Mouse (Mus musculus): ENCODE measurements around the gene Traf3ip1. TPM values are rescaled to one million over a fixed set of nuclear protein-coding genes. Genes with fewer than 3 reads are reported as not detected.

Gene Traf3ip1
- polyA plus RNA-seq, 2 experiments = 1.3 to 4.1 TPM

DNA sequence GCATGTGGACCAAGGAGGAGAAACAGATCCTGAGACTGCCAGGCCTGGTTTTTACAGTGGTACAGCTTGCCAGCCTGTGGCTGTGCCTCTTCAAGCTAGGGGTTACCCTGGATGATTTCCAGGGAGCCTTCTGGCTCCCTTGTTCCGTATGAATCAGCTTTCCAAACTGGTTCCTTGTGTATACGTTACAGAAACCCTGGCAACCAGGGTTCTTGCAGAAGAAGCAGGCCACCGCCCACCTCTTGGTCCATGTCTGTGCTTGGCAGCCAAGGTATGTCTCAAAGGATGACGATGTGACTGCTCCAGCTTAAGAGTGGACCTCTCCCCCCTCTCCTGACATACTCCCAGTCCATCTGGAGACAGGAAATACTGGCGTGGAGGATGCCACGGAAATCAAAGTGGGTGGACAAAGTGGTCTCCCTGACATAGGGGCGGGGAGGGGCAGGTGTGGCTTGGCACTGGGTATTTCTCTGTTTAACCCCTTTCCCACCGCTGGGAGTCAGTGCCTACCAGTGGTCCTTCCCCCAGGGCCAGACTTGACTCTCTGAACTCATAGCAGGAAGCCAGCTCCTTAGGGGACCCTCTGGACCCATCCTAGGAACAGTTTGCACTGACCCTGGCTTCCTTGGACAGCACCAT lies 36.1 kb upstream of the Traf3ip1 start:
- Histone ChIP-seq H3K9ac (replicated peaks) (peak overlapping the region; percentile 68), H3K4me3 (ENCODE audit: insufficient read depth in 1 of 2, low read depth in 2 of 2, low read length in 2 of 2) (peak overlapping the region; percentile 67 to 78), H3K27me3 (ENCODE audit: control insufficient read depth, insufficient read depth, low read length) (no peaks in the 10 kb centered on the region), H3K4me2 (ENCODE audit: low read depth) (peak overlapping the region; percentile 90), H3K9me3 (ENCODE audit: control insufficient read depth, low read length) (no peaks in the 10 kb centered on the region), H3K4me1 (replicated peaks; ENCODE audit: control insufficient read depth in 2 of 2, insufficient read depth in 2 of 2, low read length in 1 of 2) (peaks cover 13 to 45% of the 10 kb centered on the region in 2 experiments), H3K27ac (peak overlapping the region; percentile 23), H3K36me3 (replicated peaks; ENCODE audit: control insufficient read depth, insufficient read depth, low read depth) (no peaks in the 10 kb centered on the region)
- no peak for TF ChIP-seq CTCF (IDR thresholded peaks at IDR 0.05; ENCODE audit: low read depth)
- no peak for TF ChIP-seq EP300 (IDR thresholded peaks at IDR 0.05; ENCODE audit: low read depth)
- 30% methylated on average over 8 of the region's 8 CpGs for WGBS (ENCODE audit: insufficient replicate concordance)
- DNase-seq (ENCODE audit: low read depth in 3 of 3, low spot score in 3 of 3) = no peak
- no peak for ATAC-seq (ENCODE audit: insufficient read depth)

DNA sequence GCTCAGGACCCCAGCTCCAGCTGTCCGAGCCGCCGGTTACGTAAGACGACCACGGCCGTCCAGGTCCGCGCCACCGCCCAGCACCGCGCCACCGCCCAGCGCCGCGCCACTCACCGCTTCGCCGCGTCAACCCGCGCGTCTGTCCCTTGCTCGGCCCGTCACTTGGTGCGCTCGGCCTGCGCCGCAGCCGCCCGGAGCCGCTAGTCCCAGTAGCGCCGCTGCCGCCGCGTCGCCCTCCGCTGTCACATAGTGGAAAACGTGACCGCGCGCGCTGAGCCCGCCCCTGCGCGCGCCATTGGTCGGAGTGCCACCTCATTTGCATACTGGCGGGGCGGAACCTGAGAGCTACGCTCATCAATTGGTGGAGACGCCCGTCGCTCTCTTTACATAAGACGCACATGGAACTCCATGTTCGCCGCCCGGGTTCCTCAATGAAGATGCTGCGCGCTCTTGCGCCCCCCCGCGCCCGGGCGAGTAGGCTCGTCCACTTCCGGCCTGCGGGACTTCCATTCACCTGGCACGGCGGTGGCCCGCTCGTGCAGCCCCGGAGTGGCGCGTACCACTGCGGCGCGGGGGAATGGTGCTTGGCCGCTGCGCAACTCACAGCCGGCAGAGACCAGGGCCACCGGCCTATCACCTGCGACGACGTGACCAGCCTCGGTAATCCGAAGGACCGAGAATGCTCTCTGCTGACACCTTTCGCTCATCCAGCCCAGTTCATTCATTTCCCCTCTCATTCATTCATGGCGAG lies 35.2 kb upstream of the Traf3ip1 start, which contains the start of gene Per2:
Per2 (minus strand) TSS at position 266 of the 751 bp plus-strand sequence.
- DNase-seq (ENCODE audit: low read depth in 3 of 3, low spot score in 3 of 3) (peak; percentile 99), ATAC-seq (ENCODE audit: insufficient read depth) (peak; percentile 95)
- Histone ChIP-seq H3K4me2 (ENCODE audit: low read depth) (peak within 1 kb of the TSS; percentile 90), H3K9ac (replicated peaks) (peak within 1 kb of the TSS; percentile 68), H3K4me3 (ENCODE audit: insufficient read depth in 1 of 2, low read depth in 2 of 2, low read length in 2 of 2) (peak within 1 kb of the TSS; percentile 67 to 78), H3K4me1 (replicated peaks; ENCODE audit: control insufficient read depth in 2 of 2, insufficient read depth in 2 of 2, low read length in 1 of 2) (peaks cover 13 to 41% of the 10 kb centered on the region in 2 experiments), H3K27me3 (ENCODE audit: control insufficient read depth, insufficient read depth, low read length) (no peaks in the 10 kb centered on the region), H3K36me3 (replicated peaks; ENCODE audit: control insufficient read depth, insufficient read depth, low read depth) (no peaks in the 10 kb centered on the region), H3K9me3 (ENCODE audit: control insufficient read depth, low read length) (no peaks in the 10 kb centered on the region), H3K27ac (peak within 1 kb of the TSS; percentile 23)
- WGBS (ENCODE audit: insufficient replicate concordance) = under 1% methylated on average over 90 of the region's 91 CpGs
- TF ChIP-seq CTCF (IDR thresholded peaks at IDR 0.05; ENCODE audit: low read depth) (peak; percentile 59), EP300 (IDR thresholded peaks at IDR 0.05; ENCODE audit: low read depth) (peak; percentile 35; the same call in 1 of the 2 replicates)

DNA sequence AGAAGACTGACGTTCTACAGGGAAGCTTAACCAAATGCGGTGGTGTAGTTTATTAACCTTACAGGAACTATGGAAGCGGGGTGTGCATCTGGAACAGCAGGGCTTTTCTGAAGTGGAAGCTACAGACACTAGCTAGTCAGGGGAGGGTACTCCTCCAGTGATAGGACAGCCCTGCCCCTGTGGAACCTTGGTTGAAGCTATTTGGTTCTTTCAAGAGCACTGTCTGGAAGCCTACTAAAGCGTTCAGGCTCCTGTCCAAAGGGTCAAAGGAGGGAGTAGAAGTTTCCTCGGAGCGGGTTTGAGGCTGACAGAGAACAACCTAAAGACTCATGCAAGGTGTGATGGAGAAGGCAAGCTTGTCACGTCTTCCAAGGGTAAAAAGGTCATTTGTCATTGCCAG lies 34.4 kb upstream of the Traf3ip1 start:
- Histone ChIP-seq H3K4me2 (ENCODE audit: low read depth) (peak overlapping the region; percentile 90), H3K4me3 (ENCODE audit: insufficient read depth in 1 of 2, low read depth in 2 of 2, low read length in 2 of 2) (peak overlapping the region; percentile 55; a peak in 3 of 4 replicates), H3K27me3 (ENCODE audit: control insufficient read depth, insufficient read depth, low read length) (no peaks in the 10 kb centered on the region), H3K9ac (replicated peaks) (no peak overlapping the region), H3K27ac (no peak overlapping the region), H3K4me1 (replicated peaks; ENCODE audit: control insufficient read depth in 2 of 2, insufficient read depth in 2 of 2, low read length in 1 of 2) (peaks cover 6 to 37% of the 10 kb centered on the region in 2 experiments), H3K36me3 (replicated peaks; ENCODE audit: control insufficient read depth, insufficient read depth, low read depth) (no peaks in the 10 kb centered on the region), H3K9me3 (ENCODE audit: control insufficient read depth, low read length) (no peaks in the 10 kb centered on the region)
- DNase-seq (ENCODE audit: low read depth in 3 of 3, low spot score in 3 of 3) (no peak), ATAC-seq (ENCODE audit: insufficient read depth) (no peak)
- 30% methylated on average over 7 of the region's 7 CpGs for WGBS (ENCODE audit: insufficient replicate concordance)
- TF ChIP-seq EP300 (IDR thresholded peaks at IDR 0.05; ENCODE audit: low read depth) = no peak
- no peak for TF ChIP-seq CTCF (IDR thresholded peaks at IDR 0.05; ENCODE audit: low read depth)

DNA sequence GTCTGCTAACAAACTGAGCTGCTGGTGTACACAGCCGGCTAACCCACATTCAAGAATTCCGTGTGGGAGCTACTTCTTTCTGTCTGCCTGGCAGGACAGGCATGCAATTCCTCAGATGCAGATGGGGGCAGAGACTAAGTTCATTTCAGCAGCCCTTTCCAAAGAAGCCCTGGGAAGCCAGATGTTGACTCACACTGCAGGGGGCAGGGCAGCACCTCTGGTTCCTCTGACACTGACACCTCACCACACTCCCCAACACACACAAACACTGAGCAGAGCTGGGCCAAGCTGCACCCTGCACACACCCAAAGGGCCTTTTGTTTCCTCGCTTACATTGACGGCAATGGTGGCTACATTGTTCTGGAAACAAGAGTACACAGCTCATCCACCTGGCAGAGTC lies 33.9 kb upstream of the Traf3ip1 start:
- Histone ChIP-seq H3K27me3 (ENCODE audit: control insufficient read depth, insufficient read depth, low read length) (no peaks in the 10 kb centered on the region), H3K9me3 (ENCODE audit: control insufficient read depth, low read length) (no peaks in the 10 kb centered on the region), H3K36me3 (replicated peaks; ENCODE audit: control insufficient read depth, insufficient read depth, low read depth) (no peaks in the 10 kb centered on the region), H3K4me1 (replicated peaks; ENCODE audit: control insufficient read depth in 2 of 2, insufficient read depth in 2 of 2, low read length in 1 of 2) (peaks cover 5 to 37% of the 10 kb centered on the region in 2 experiments), H3K4me2 (ENCODE audit: low read depth) (peak overlapping the region; percentile 90; the same call in 1 of the 2 replicates), H3K9ac (replicated peaks) (no peak overlapping the region), H3K27ac (no peak overlapping the region), H3K4me3 (ENCODE audit: insufficient read depth in 1 of 2, low read depth in 2 of 2, low read length in 2 of 2) (no peak overlapping the region)
- TF ChIP-seq EP300 (IDR thresholded peaks at IDR 0.05; ENCODE audit: low read depth) = no peak
- DNase-seq (ENCODE audit: low read depth in 3 of 3, low spot score in 3 of 3) = no peak
- WGBS (ENCODE audit: insufficient replicate concordance) = 46% methylated on average over 4 of the region's 4 CpGs
- ATAC-seq (ENCODE audit: insufficient read depth) = no peak

DNA sequence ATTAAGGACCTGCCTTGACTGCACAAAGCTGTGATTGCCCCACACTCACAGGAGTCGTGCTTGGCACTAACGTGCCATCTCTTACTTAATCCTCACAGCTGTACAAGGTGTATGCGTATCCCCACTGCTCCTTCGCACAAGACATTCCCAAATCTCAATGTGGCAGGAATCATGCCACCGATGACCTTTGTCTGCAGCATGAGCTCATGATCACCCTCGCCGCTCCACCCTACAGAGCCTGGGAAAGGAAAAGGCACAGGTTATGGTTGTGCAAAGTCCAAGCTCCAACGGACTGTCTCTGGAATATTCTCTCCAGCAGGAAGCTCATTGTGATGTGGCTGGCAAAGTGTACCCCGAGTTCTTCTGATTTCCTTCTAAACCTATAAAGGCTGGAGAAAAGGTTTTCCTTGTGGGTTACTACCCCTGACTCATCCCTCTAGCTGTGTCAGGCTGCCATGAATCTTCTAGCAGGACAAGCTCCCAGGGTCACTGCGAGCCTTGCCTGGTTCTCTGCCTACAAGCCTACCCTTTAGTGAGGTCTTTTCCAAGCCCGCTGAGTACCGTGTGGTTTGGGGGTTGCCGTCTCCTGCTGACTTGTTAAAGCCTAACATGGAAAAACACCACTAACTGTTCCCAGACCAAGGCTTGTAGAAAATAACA lies 31.0 kb upstream of the Traf3ip1 start:
- Histone ChIP-seq H3K27me3 (ENCODE audit: control insufficient read depth, insufficient read depth, low read length) (no peaks in the 10 kb centered on the region), H3K4me2 (ENCODE audit: low read depth) (no peak overlapping the region), H3K4me1 (replicated peaks; ENCODE audit: control insufficient read depth in 2 of 2, insufficient read depth in 2 of 2, low read length in 1 of 2) (peaks cover 3 to 24% of the 10 kb centered on the region in 2 experiments), H3K4me3 (ENCODE audit: insufficient read depth in 1 of 2, low read depth in 2 of 2, low read length in 2 of 2) (no peak overlapping the region), H3K9me3 (ENCODE audit: control insufficient read depth, low read length) (no peaks in the 10 kb centered on the region), H3K27ac (no peak overlapping the region), H3K9ac (replicated peaks) (no peak overlapping the region), H3K36me3 (replicated peaks; ENCODE audit: control insufficient read depth, insufficient read depth, low read depth) (no peaks in the 10 kb centered on the region)
- 70% methylated on average over 13 of the region's 13 CpGs for WGBS (ENCODE audit: insufficient replicate concordance)
- DNase-seq (ENCODE audit: low read depth in 3 of 3, low spot score in 3 of 3) = no peak
- no peak for ATAC-seq (ENCODE audit: insufficient read depth)
- TF ChIP-seq EP300 (IDR thresholded peaks at IDR 0.05; ENCODE audit: low read depth) (no peak), CTCF (IDR thresholded peaks at IDR 0.05; ENCODE audit: low read depth) (no peak)
